Mouse (Mus musculus): ENCODE measurements around the gene Foxm1. TPM values are rescaled to one million over a fixed set of nuclear protein-coding genes. Genes with fewer than 3 reads are reported as not detected.

The Foxm1 gene
- polyA plus RNA-seq, 1 experiment from 2014 or later: 6.7 TPM

- no peak for DNase-seq (ENCODE audit: low spot score)
- no peaks in the 10 kb centered on the region for H3K27me3 ChIP-seq (ENCODE audit: control insufficient read depth, insufficient read depth, low read length)
Measured at GRCm38 (mm10) chr6:128389185-128389584, 26.4 kb downstream of the Foxm1 start.

GRCm38 (mm10) chr6:128390683-128391082, 27.9 kb downstream of the Foxm1 start:
- ATAC-seq (ENCODE audit: low FRiP score): no peak
- 71% methylated on average over 1 of the region's 1 CpGs for WGBS
- Histone ChIP-seq H3K4me3 (replicated peaks; ENCODE audit: low read length) (no peak overlapping the region), H3K4me2 (replicated peaks) (no peak overlapping the region), H3K36me3 (replicated peaks; ENCODE audit: control insufficient read depth, insufficient read depth) (no peaks in the 10 kb centered on the region), H3K9me3 (ENCODE audit: control insufficient read depth, low read length) (no peaks in the 10 kb centered on the region), H3K27ac (no peak overlapping the region), H3K9ac (no peak overlapping the region), H3K4me1 (replicated peaks; ENCODE audit: control insufficient read depth, insufficient read depth, low read length) (no peaks in the 10 kb centered on the region), H3K27me3 (ENCODE audit: control insufficient read depth, insufficient read depth, low read length) (no peaks in the 10 kb centered on the region)
- DNase-seq (ENCODE audit: low spot score): no peak

More at GRCm38 (mm10) chr6:128389185-128389584, 26.4 kb downstream of the Foxm1 start:
- Histone ChIP-seq H3K4me1 (replicated peaks; ENCODE audit: control insufficient read depth, insufficient read depth, low read length) (no peaks in the 10 kb centered on the region), H3K27ac (no peak overlapping the region), H3K4me2 (replicated peaks) (no peak overlapping the region), H3K36me3 (replicated peaks; ENCODE audit: control insufficient read depth, insufficient read depth) (no peaks in the 10 kb centered on the region), H3K9me3 (ENCODE audit: control insufficient read depth, low read length) (no peaks in the 10 kb centered on the region), H3K9ac (no peak overlapping the region), H3K4me3 (replicated peaks; ENCODE audit: low read length) (no peak overlapping the region)
- ATAC-seq (ENCODE audit: low FRiP score): no peak
- 92% methylated on average over 1 of the region's 1 CpGs for WGBS

DNA sequence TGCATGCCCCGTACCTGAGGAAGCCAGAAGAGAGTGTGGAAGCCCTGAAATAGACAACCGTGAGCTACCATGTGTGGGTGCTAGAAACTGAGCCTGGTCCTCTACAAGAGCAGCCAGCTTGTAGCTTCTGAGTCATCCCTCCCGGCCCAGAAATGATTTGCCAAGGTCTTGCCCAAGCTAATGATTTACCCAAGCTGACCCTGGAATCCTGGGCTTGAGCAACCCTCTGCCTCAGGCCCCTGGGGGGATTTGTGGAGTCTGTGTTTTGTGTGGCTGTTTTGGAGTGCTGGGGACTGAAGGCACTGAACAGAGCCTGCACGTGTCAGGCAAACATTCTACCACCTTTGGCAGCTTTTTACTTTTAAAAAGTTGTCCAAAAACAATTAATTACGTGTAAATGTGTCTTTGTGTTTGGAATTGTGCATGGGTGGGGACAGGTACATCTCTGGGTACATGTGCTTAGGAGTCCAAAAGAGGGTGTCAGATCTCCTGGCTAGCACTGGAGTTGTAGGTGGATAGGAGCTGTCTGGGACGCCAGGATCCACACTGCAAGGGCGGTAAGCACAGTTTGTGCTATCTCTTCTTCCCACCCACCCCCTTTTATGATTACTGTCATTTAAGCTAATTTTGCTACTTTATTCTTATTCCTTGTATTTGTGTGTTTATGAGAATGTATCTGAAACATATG, 35.0 kb downstream of the Foxm1 start:
- H3K9ac ChIP-seq: no peak overlapping the region
- H3K4me3 ChIP-seq (replicated peaks; ENCODE audit: low read length): no peak overlapping the region
- no peaks in the 10 kb centered on the region for H3K36me3 ChIP-seq (replicated peaks; ENCODE audit: control insufficient read depth, insufficient read depth)
- H3K27me3 ChIP-seq (ENCODE audit: control insufficient read depth, insufficient read depth, low read length): no peaks in the 10 kb centered on the region
- H3K9me3 ChIP-seq (ENCODE audit: control insufficient read depth, low read length): no peaks in the 10 kb centered on the region
- no peak overlapping the region for H3K27ac ChIP-seq
- ATAC-seq (ENCODE audit: low FRiP score): no peak
- no peak for DNase-seq (ENCODE audit: low spot score)
- peaks cover 12% of the 10 kb centered on the region; the same call in 1 of the 2 replicates for H3K4me1 ChIP-seq (replicated peaks; ENCODE audit: control insufficient read depth, insufficient read depth, low read length)
- no peak overlapping the region for H3K4me2 ChIP-seq (replicated peaks)
- 80% methylated on average over 7 of the region's 7 CpGs for WGBS

DNA sequence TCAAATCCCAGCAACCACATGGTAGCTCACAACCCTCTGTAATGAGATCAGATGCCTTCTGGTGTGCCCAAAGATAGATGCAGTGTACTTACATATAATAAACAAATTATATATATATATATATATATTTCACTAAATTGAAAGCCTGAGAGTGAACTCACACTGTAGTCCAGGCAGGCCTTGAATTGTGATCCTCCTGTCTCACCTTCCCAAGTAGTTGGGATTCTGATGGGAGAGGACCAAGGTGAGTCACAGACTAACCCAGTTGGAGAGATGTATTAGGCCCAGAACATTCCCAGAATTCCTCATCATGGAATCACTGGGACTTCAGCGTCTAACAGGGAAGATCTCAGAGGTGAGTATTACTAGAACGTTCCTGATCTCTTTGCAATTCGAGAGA, 36.2 kb downstream of the Foxm1 start, which contains the start of gene Nrip2:
Nrip2 (plus strand) TSS at position 301 of the 400 bp plus-strand sequence.
- Histone ChIP-seq H3K9ac (peak within 1 kb of the TSS; percentile 54), H3K36me3 (replicated peaks; ENCODE audit: control insufficient read depth, insufficient read depth) (no peaks in the 10 kb centered on the region), H3K4me3 (replicated peaks; ENCODE audit: low read length) (peak within 1 kb of the TSS; percentile 20), H3K27ac (peak within 1 kb of the TSS; percentile 66), H3K4me2 (replicated peaks) (peak within 1 kb of the TSS; percentile 49), H3K27me3 (ENCODE audit: control insufficient read depth, insufficient read depth, low read length) (no peaks in the 10 kb centered on the region), H3K9me3 (ENCODE audit: control insufficient read depth, low read length) (no peaks in the 10 kb centered on the region), H3K4me1 (replicated peaks; ENCODE audit: control insufficient read depth, insufficient read depth, low read length) (peaks cover 12% of the 10 kb centered on the region; the same call in 1 of the 2 replicates)
- no peak for DNase-seq (ENCODE audit: low spot score)
- no peak for ATAC-seq (ENCODE audit: low FRiP score)
- WGBS: 75% methylated on average over 3 of the region's 3 CpGs

- Histone ChIP-seq H3K9me3 (ENCODE audit: control insufficient read depth, low read length) (no peaks in the 10 kb centered on the region), H3K4me3 (replicated peaks; ENCODE audit: low read length) (peak overlapping the region; percentile 20), H3K4me2 (replicated peaks) (peak overlapping the region; percentile 49), H3K27ac (peak overlapping the region; percentile 66), H3K36me3 (replicated peaks; ENCODE audit: control insufficient read depth, insufficient read depth) (no peaks in the 10 kb centered on the region), H3K4me1 (replicated peaks; ENCODE audit: control insufficient read depth, insufficient read depth, low read length) (peaks cover 12% of the 10 kb centered on the region; the same call in 1 of the 2 replicates), H3K9ac (peak overlapping the region; percentile 54), H3K27me3 (ENCODE audit: control insufficient read depth, insufficient read depth, low read length) (no peaks in the 10 kb centered on the region)
- 42% methylated on average over 21 of the region's 21 CpGs for WGBS
- DNase-seq (ENCODE audit: low spot score): peak; percentile 59
- ATAC-seq (ENCODE audit: low FRiP score): peak; percentile 88
Measured at GRCm38 (mm10) chr6:128399421-128400185, 36.8 kb downstream of the Foxm1 start.

- WGBS: 57% methylated on average over 5 of the region's 5 CpGs
Measured at GRCm38 (mm10) chr6:128404708-128405107, 41.9 kb downstream of the Foxm1 start.

GRCm38 (mm10) chr6:128408544-128409125, 45.9 kb downstream of the Foxm1 start:
- no peaks in the 10 kb centered on the region for H3K9me3 ChIP-seq (ENCODE audit: control insufficient read depth, low read length)
- WGBS: 89% methylated on average over 7 of the region's 7 CpGs
- H3K27ac ChIP-seq: no peak overlapping the region
- DNase-seq (ENCODE audit: low spot score) (no peak), ATAC-seq (ENCODE audit: low FRiP score) (no peak)
- no peaks in the 10 kb centered on the region for H3K27me3 ChIP-seq (ENCODE audit: control insufficient read depth, insufficient read depth, low read length)
- no peak overlapping the region for H3K4me3 ChIP-seq (replicated peaks; ENCODE audit: low read length)
- no peak overlapping the region for H3K9ac ChIP-seq
- H3K36me3 ChIP-seq (replicated peaks; ENCODE audit: control insufficient read depth, insufficient read depth): peaks cover 67% of the 10 kb centered on the region
- no peak overlapping the region for H3K4me2 ChIP-seq (replicated peaks)
- H3K4me1 ChIP-seq (replicated peaks; ENCODE audit: control insufficient read depth, insufficient read depth, low read length): no peaks in the 10 kb centered on the region

More at GRCm38 (mm10) chr6:128404708-128405107, 41.9 kb downstream of the Foxm1 start:
- Histone ChIP-seq H3K27ac (no peak overlapping the region), H3K27me3 (ENCODE audit: control insufficient read depth, insufficient read depth, low read length) (no peaks in the 10 kb centered on the region), H3K4me2 (replicated peaks) (no peak overlapping the region), H3K4me3 (replicated peaks; ENCODE audit: low read length) (no peak overlapping the region), H3K9ac (no peak overlapping the region), H3K4me1 (replicated peaks; ENCODE audit: control insufficient read depth, insufficient read depth, low read length) (peaks cover 10% of the 10 kb centered on the region; the same call in 1 of the 2 replicates), H3K36me3 (replicated peaks; ENCODE audit: control insufficient read depth, insufficient read depth) (peaks cover 35% of the 10 kb centered on the region), H3K9me3 (ENCODE audit: control insufficient read depth, low read length) (no peaks in the 10 kb centered on the region)
- DNase-seq (ENCODE audit: low spot score): no peak
- ATAC-seq (ENCODE audit: low FRiP score): no peak

- ATAC-seq (ENCODE audit: low FRiP score) (no peak), DNase-seq (ENCODE audit: low spot score) (no peak)
- no peaks in the 10 kb centered on the region for H3K4me1 ChIP-seq (replicated peaks; ENCODE audit: control insufficient read depth, insufficient read depth, low read length)
- peaks cover 80% of the 10 kb centered on the region for H3K36me3 ChIP-seq (replicated peaks; ENCODE audit: control insufficient read depth, insufficient read depth)
- H3K27ac ChIP-seq: no peak overlapping the region
- WGBS: 95% methylated on average over 13 of the region's 13 CpGs
- no peaks in the 10 kb centered on the region for H3K27me3 ChIP-seq (ENCODE audit: control insufficient read depth, insufficient read depth, low read length)
- no peak overlapping the region for H3K4me2 ChIP-seq (replicated peaks)
- no peak overlapping the region for H3K9ac ChIP-seq
- H3K9me3 ChIP-seq (ENCODE audit: control insufficient read depth, low read length): no peaks in the 10 kb centered on the region
- H3K4me3 ChIP-seq (replicated peaks; ENCODE audit: low read length): no peak overlapping the region
Measured at GRCm38 (mm10) chr6:128410305-128410704, 47.5 kb downstream of the Foxm1 start.

DNA sequence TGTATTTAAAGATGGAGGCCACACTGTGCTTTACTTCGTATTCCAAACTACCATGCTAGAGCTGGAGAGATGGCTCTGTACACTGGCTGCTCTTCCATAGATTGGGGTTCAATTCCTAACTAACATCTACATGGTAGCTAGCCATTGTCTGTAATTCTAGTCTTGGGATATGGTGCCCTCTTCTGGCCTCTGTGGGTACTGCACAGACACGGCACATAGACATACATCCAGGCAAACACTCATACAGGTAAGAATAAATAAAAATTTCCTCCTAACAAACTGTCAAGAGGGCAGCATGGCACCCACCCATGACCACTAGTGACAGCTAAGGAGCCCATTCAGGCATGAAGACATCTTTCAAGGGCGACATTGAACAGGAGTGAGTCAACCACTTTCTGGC, 48.3 kb downstream of the Foxm1 start:
- Histone ChIP-seq H3K4me1 (replicated peaks; ENCODE audit: control insufficient read depth, insufficient read depth, low read length) (no peaks in the 10 kb centered on the region), H3K4me2 (replicated peaks) (no peak overlapping the region), H3K27me3 (ENCODE audit: control insufficient read depth, insufficient read depth, low read length) (no peaks in the 10 kb centered on the region), H3K9me3 (ENCODE audit: control insufficient read depth, low read length) (no peaks in the 10 kb centered on the region), H3K27ac (no peak overlapping the region), H3K36me3 (replicated peaks; ENCODE audit: control insufficient read depth, insufficient read depth) (peaks cover 80% of the 10 kb centered on the region), H3K9ac (no peak overlapping the region), H3K4me3 (replicated peaks; ENCODE audit: low read length) (no peak overlapping the region)
- ATAC-seq (ENCODE audit: low FRiP score): peak; percentile 59
- DNase-seq (ENCODE audit: low spot score): peak; percentile 88
- WGBS: 17% methylated on average over 3 of the region's 3 CpGs
